Mouse (Mus musculus): ENCODE data around the gene Alg1. TPM values are rescaled to one million over a fixed set of nuclear protein-coding genes. Genes with fewer than 3 reads are reported as not detected.

Gene Alg1
- polyA plus RNA-seq, 1 experiment from 2014 or later, result 41.3 TPM

DNA sequence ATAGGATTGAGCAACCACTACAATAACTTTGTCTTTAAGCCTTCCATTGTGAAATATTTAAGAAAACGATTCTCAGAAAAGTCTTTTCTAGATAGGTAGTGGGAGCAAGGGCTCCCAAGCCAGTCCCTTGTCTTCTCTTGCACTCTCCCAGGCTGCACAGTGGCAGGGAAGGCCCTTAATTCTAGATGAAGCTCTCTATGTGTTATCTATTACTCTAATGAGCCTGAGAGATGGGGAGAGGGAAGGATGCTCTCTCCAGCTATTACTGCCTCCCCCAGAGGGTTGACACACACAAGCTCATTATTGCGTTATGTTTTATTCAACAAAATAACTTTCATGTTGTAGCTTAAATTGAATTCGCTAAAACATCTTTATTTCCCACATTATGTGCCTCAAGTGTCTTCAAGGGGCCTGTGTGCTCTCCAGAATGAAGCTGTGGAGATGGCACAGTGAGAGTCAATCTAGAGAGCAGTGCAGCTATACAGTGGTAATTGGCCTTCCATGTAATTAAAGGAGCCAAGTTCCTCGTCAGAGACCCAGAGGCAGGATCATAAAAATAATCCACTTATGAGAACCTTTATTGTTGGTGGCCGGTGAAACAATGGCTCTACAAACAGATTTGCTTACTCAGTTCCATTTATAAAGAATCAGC is 46.3 kb downstream of the Alg1 start:
- Histone ChIP-seq H3K4me2 (ENCODE audit: low read depth, low read length) (no peak overlapping the region), H3K9me3 (ENCODE audit: control insufficient read depth, low read length) (no peaks in the 10 kb centered on the region), H3K9ac (replicated peaks; ENCODE audit: low read depth, low read length) (no peak overlapping the region), H3K4me3 (ENCODE audit: low read depth, low read length) (no peak overlapping the region), H3K4me1 (ENCODE audit: control insufficient read depth, insufficient read depth, low read length) (no peaks in the 10 kb centered on the region), H3K36me3 (ENCODE audit: control insufficient read depth, insufficient read depth, low read length) (no peaks in the 10 kb centered on the region), H3K27ac (ENCODE audit: low read depth, low read length) (no peak overlapping the region; the same call in 1 of the 2 replicates), H3K27me3 (ENCODE audit: control insufficient read depth, insufficient read depth, low read length) (no peaks in the 10 kb centered on the region)
- peak; percentile 70; the same call in 1 of the 2 replicates for ATAC-seq (ENCODE audit: low read depth)
- WGBS, result 50% methylated on average over 5 of the region's 5 CpGs

- no peaks in the 10 kb centered on the region for H3K4me1 ChIP-seq (ENCODE audit: control insufficient read depth, insufficient read depth, low read length)
- no peak for ATAC-seq (ENCODE audit: low read depth)
- H3K9me3 ChIP-seq (ENCODE audit: control insufficient read depth, low read length), result no peaks in the 10 kb centered on the region
- H3K4me2 ChIP-seq (ENCODE audit: low read depth, low read length), result no peak overlapping the region
- no peaks in the 10 kb centered on the region for H3K36me3 ChIP-seq (ENCODE audit: control insufficient read depth, insufficient read depth, low read length)
- 92% methylated on average over 9 of the region's 9 CpGs for WGBS
- H3K27ac ChIP-seq (ENCODE audit: low read depth, low read length), result no peak overlapping the region
- H3K4me3 ChIP-seq (ENCODE audit: low read depth, low read length), result no peak overlapping the region
- no peak overlapping the region for H3K9ac ChIP-seq (replicated peaks; ENCODE audit: low read depth, low read length)
- H3K27me3 ChIP-seq (ENCODE audit: control insufficient read depth, insufficient read depth, low read length), result no peaks in the 10 kb centered on the region
Measured at GRCm38 (mm10) chr16:5282686-5283085, 49.3 kb downstream of the Alg1 start.

DNA sequence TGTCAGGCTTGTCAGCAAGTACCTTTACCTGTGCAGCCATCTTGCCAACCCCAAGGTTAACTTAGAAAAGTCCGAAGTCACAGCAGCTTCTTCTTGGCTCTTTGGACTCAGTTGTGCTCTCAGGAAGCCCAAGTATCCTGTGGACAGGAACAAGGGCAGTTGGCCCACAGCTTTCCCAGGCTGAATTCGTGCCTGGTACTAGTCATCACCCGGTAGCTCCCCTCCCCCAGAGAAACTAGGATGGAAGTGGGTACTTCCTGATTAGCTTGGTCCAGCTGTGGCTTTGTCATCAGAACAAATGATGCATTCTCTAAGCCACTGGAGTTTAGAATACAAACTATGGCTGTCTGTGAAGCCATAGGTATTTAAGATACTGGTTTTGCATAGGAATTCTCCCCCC is 52.0 kb downstream of the Alg1 start:
- no peak overlapping the region for H3K27ac ChIP-seq (ENCODE audit: low read depth, low read length)
- H3K4me3 ChIP-seq (ENCODE audit: low read depth, low read length), result no peak overlapping the region
- no peaks in the 10 kb centered on the region for H3K27me3 ChIP-seq (ENCODE audit: control insufficient read depth, insufficient read depth, low read length)
- WGBS, result 56% methylated on average over 3 of the region's 3 CpGs
- H3K36me3 ChIP-seq (ENCODE audit: control insufficient read depth, insufficient read depth, low read length), result no peaks in the 10 kb centered on the region
- no peaks in the 10 kb centered on the region for H3K4me1 ChIP-seq (ENCODE audit: control insufficient read depth, insufficient read depth, low read length)
- no peak for ATAC-seq (ENCODE audit: low read depth)
- no peak overlapping the region for H3K4me2 ChIP-seq (ENCODE audit: low read depth, low read length)
- no peak overlapping the region for H3K9ac ChIP-seq (replicated peaks; ENCODE audit: low read depth, low read length)
- no peaks in the 10 kb centered on the region for H3K9me3 ChIP-seq (ENCODE audit: control insufficient read depth, low read length)

Small RNA genes lying within 50 kb of the gene (microRNA-seq; reads per million reads assigned to microRNA genes)
- not detected for gene Gm23689
- not detected for gene Gm26095
- not detected for gene Mir6364

Other genes with a start within 250 kb of the Alg1 start
- not detected in 2 replicates for gene Sept12, start 235.8 kb upstream of the Alg1 start, polyA plus RNA-seq (2014; fragmentation: Nextera tagmentation; extraction: Ambion mirVana)
- not detected in 2 replicates for gene Smim22, start 226.3 kb upstream of the Alg1 start, polyA plus RNA-seq (2014; fragmentation: Nextera tagmentation; extraction: Ambion mirVana)
- 171 and 200 TPM in 2 replicates for gene Rogdi, start 220.1 kb upstream of the Alg1 start, polyA plus RNA-seq (2014; fragmentation: Nextera tagmentation; extraction: Ambion mirVana)
- gene Glyr1, start 183.8 kb upstream of the Alg1 start, polyA plus RNA-seq (2014; fragmentation: Nextera tagmentation; extraction: Ambion mirVana), result 102 and 165 TPM in 2 replicates
- gene Ubn1, start 183.6 kb upstream of the Alg1 start, polyA plus RNA-seq (2014; fragmentation: Nextera tagmentation; extraction: Ambion mirVana), result 14.4 and 16.7 TPM in 2 replicates
- 0.35 and 0.37 TPM in 2 replicates for gene Ppl, start 101.2 kb upstream of the Alg1 start, polyA plus RNA-seq (2014; fragmentation: Nextera tagmentation; extraction: Ambion mirVana)
- gene Sec14l5, start 86.5 kb upstream of the Alg1 start, polyA plus RNA-seq (2014; fragmentation: Nextera tagmentation; extraction: Ambion mirVana), result 0.27 and 0.28 TPM in 2 replicates
- gene Nagpa, start 29.6 kb upstream of the Alg1 start, polyA plus RNA-seq (2014; fragmentation: Nextera tagmentation; extraction: Ambion mirVana), result 8.9 and 10.3 TPM in 2 replicates
- gene AU021092, start 11.3 kb upstream of the Alg1 start, polyA plus RNA-seq (2014; fragmentation: Nextera tagmentation; extraction: Ambion mirVana), result 13.0 and 14.2 TPM in 2 replicates
- gene Eef2kmt, start 22.4 kb downstream of the Alg1 start, polyA plus RNA-seq (2014; fragmentation: Nextera tagmentation; extraction: Ambion mirVana), result 6.6 and 7.0 TPM in 2 replicates

All from neural tube, embryonic 14.5 days (tissue).